Mouse (Mus musculus) small intestine, adult 2 months (tissue): ENCODE measurements around the gene Elmo1. TPM values are rescaled to one million over a fixed set of nuclear protein-coding genes. Genes with fewer than 3 reads are reported as not detected.

Source experiments
- H3K27ac ChIP-seq: fragments of 200-500 bp; 2 replicates; pipeline ENCODE4 v1.5.1; 2012; ENCODE audit warnings: low read depth, low read length, control low read depth, inconsistent platforms; ENCODE audit not compliant: insufficient read depth
- H3K27me3 ChIP-seq: fragments of 200-500 bp; 2 replicates; pipeline ENCODE4 v1.6.1; 2012; ENCODE audit warnings: mild to moderate bottlenecking, moderate library complexity, low read length, inconsistent platforms; ENCODE audit not compliant: control insufficient read depth, insufficient read depth
- H3K36me3 ChIP-seq: fragments of 200-500 bp; 2 replicates; pipeline ENCODE4 v1.6.1; 2012; ENCODE audit warnings: mild to moderate bottlenecking, low read length, control low read depth, inconsistent platforms; ENCODE audit not compliant: control insufficient read depth, insufficient read depth
- H3K4me1 ChIP-seq: fragments of 200-500 bp; 2 replicates; pipeline ENCODE4 v1.6.1; 2012; ENCODE audit warnings: low read length, inconsistent platforms, mixed read lengths; ENCODE audit not compliant: control insufficient read depth, insufficient read depth, insufficient read length
- H3K4me3 ChIP-seq: fragments of 200-500 bp; 2 replicates; pipeline ENCODE4 v1.5.1; 2012; ENCODE audit warnings: low read depth, mild to moderate bottlenecking, control low read depth, inconsistent platforms, low read length, moderate library complexity
- CTCF ChIP-seq: fragments of 200-500 bp; IDR thresholded peaks from 2 replicates; pipeline ENCODE4 v1.5.1; 2012; ENCODE audit warnings: low read depth, mild to moderate bottlenecking, control low read depth, inconsistent platforms, low read length, moderate library complexity, mixed read lengths; ENCODE audit not compliant: insufficient replicate concordance, insufficient read length; ENCODE audit errors: extremely low read depth
- POLR2A ChIP-seq: fragments of 200-500 bp; IDR thresholded peaks from 2 replicates; pipeline ENCODE4 v1.6.1; 2012; ENCODE audit warnings: low read depth, mild to moderate bottlenecking, control low read depth, inconsistent platforms, low read length, moderate library complexity
- WGBS: fragments of 180-500 bp; shearing (Covaris S2); methylation state at CpG from one replicate; pipeline ENCODE4 v1.1.7; 2018; 5-methylcytosine and 5-hydroxymethylcytosine counted together
- polyA plus RNA-seq: library from polyadenylated mRNA; depleted of rRNA; stranded (reverse); fragments of >200 nt; gene quantifications from 2 replicates; pipeline ENCODE4 v1.2.3, GENCODE M21; 2012

Gene Elmo1
- polyA plus RNA-seq, 1 experiment, result 23.8 TPM

- Histone ChIP-seq H3K4me1 (peaks cover 26% of the 10 kb centered on the region), H3K36me3 (no peaks in the 10 kb centered on the region), H3K27ac (peak overlapping the region; percentile 42), H3K4me3 (no peak overlapping the region), H3K27me3 (no peaks in the 10 kb centered on the region)
- no peak for TF ChIP-seq CTCF
- TF ChIP-seq POLR2A, result no peak
- 21% methylated on average over 4 of the region's 4 CpGs for WGBS
These were observed 90.9 kb downstream of the Elmo1 start for GRCm38 (mm10) chr13:20181321-20181720.

- Histone ChIP-seq H3K4me3 (no peak overlapping the region), H3K27ac (peak overlapping the region; percentile 56), H3K36me3 (no peaks in the 10 kb centered on the region), H3K27me3 (no peaks in the 10 kb centered on the region), H3K4me1 (peaks cover 27% of the 10 kb centered on the region)
- 34% methylated on average over 6 of the region's 6 CpGs for WGBS
- TF ChIP-seq CTCF, result no peak
- no peak for TF ChIP-seq POLR2A
These were observed 91.9 kb downstream of the Elmo1 start for GRCm38 (mm10) chr13:20182239-20182825.

- H3K27ac ChIP-seq, result no peak overlapping the region
- WGBS, result 19% methylated on average over 9 of the region's 9 CpGs
These were observed 93.3 kb downstream of the Elmo1 start for GRCm38 (mm10) chr13:20183512-20184238.

GRCm38 (mm10) chr13:20184239-20185033 is 94.0 kb downstream of the Elmo1 start:
- WGBS, result 67% methylated on average over 13 of the region's 13 CpGs

More at GRCm38 (mm10) chr13:20183512-20184238, 93.3 kb downstream of the Elmo1 start:
- TF ChIP-seq CTCF, result no peak
- no peak for TF ChIP-seq POLR2A
- Histone ChIP-seq H3K4me3 (no peak overlapping the region), H3K36me3 (0 out of 2 replicates have a peak, but pooled peaks cover 1% of the 10 kb centered on the region), H3K4me1 (peaks cover 33% of the 10 kb centered on the region), H3K27me3 (no peaks in the 10 kb centered on the region)

GRCm38 (mm10) chr13:20185034-20185846 is 94.8 kb downstream of the Elmo1 start:
- H3K36me3 ChIP-seq, result peaks cover 5% of the 10 kb centered on the region; the same call in 1 of the 2 replicates
- H3K4me3 ChIP-seq, result peak overlapping the region; percentile 45
- no peak for TF ChIP-seq CTCF
- peak overlapping the region; percentile 48 for H3K27ac ChIP-seq
- H3K27me3 ChIP-seq, result no peaks in the 10 kb centered on the region
- 80% methylated on average over 20 of the region's 20 CpGs for WGBS
- H3K4me1 ChIP-seq, result peaks cover 35% of the 10 kb centered on the region

More at GRCm38 (mm10) chr13:20184239-20185033, 94.0 kb downstream of the Elmo1 start:
- Histone ChIP-seq H3K36me3 (peaks cover 3% of the 10 kb centered on the region; the same call in 1 of the 2 replicates), H3K4me3 (peak overlapping the region; percentile 45), H3K27me3 (no peaks in the 10 kb centered on the region), H3K27ac (peak overlapping the region; percentile 48), H3K4me1 (peaks cover 35% of the 10 kb centered on the region)
- TF ChIP-seq CTCF (no peak), POLR2A (no peak)

GRCm38 (mm10) chr13:20185847-20186213 is 95.4 kb downstream of the Elmo1 start:
- peaks cover 30% of the 10 kb centered on the region for H3K4me1 ChIP-seq
- H3K4me3 ChIP-seq, result no peak overlapping the region
- no peaks in the 10 kb centered on the region for H3K27me3 ChIP-seq
- 90% methylated on average over 4 of the region's 4 CpGs for WGBS
- H3K36me3 ChIP-seq, result peaks cover 5% of the 10 kb centered on the region; the same call in 1 of the 2 replicates
- H3K27ac ChIP-seq, result no peak overlapping the region
- TF ChIP-seq POLR2A, result no peak
- TF ChIP-seq CTCF, result no peak
